Mouse (Mus musculus) E14TG2a.4 (cell line): ENCODE data around the gene Tma7.
A peak's percentile ranks its signal among the peaks of the same experiment; 100 is the strongest.

Source experiments
- H3K27me3 ChIP-seq: 2 replicates; pipeline ENCODE4 v1.6.1; 2014; ENCODE audit warnings: low read length, control low read depth; ENCODE audit not compliant: insufficient read depth
- H3K36me3 ChIP-seq: 2 replicates; pipeline ENCODE4 v1.6.1; 2014; ENCODE audit warnings: low read length, control low read depth; ENCODE audit not compliant: insufficient read depth
- H3K4me1 ChIP-seq: replicated peaks from 2 replicates; pipeline ENCODE4 v1.6.1; 2014; ENCODE audit warnings: low read depth, low read length, control low read depth
- H3K4me3 ChIP-seq: replicated peaks from 2 replicates; pipeline ENCODE4 v1.5.1; 2014; ENCODE audit warnings: mild to moderate bottlenecking, low read length
- H3K9me3 ChIP-seq: 2 replicates; pipeline ENCODE4 v1.6.1; 2014; ENCODE audit warnings: low read length, control low read depth
- CTCF ChIP-seq: conservative IDR thresholded peaks from 2 replicates; pipeline ENCODE4 v1.5.1; 2014; ENCODE audit warnings: low read length
- NANOG ChIP-seq: IDR thresholded peaks from 2 replicates; pipeline ENCODE4 v1.6.1; 2014; ENCODE audit warnings: borderline replicate concordance, low read length, mixed read lengths
- POU5F1 ChIP-seq: IDR thresholded peaks from 2 replicates; pipeline ENCODE4 v1.6.1; 2014; ENCODE audit warnings: low read length, borderline replicate concordance

Tma7 gene

GRCm38 (mm10) chr9:109051651-109052489 lies 30.5 kb downstream of the Tma7 start:
- Histone ChIP-seq H3K4me1 (peaks cover 85% of the 10 kb centered on the region), H3K36me3 (peaks cover 13% of the 10 kb centered on the region), H3K4me3 (peak overlapping the region; percentile 30; the same call in 1 of the 2 replicates), H3K9me3 (no peaks in the 10 kb centered on the region), H3K27me3 (no peaks in the 10 kb centered on the region)
- no peak for TF ChIP-seq CTCF
- TF ChIP-seq NANOG = no peak
- TF ChIP-seq POU5F1 = no peak

- peaks cover 80% of the 10 kb centered on the region for H3K4me1 ChIP-seq
- no peak for TF ChIP-seq CTCF
- TF ChIP-seq POU5F1 = no peak
- TF ChIP-seq NANOG = no peak
- no peaks in the 10 kb centered on the region for H3K9me3 ChIP-seq
These were observed 31.3 kb downstream of the Tma7 start for GRCm38 (mm10) chr9:109051011-109051501.

GRCm38 (mm10) chr9:109050674-109050997 lies 31.8 kb downstream of the Tma7 start:
- no peak overlapping the region for H3K4me3 ChIP-seq
- TF ChIP-seq NANOG (no peak), CTCF (no peak), POU5F1 (no peak)
- no peaks in the 10 kb centered on the region for H3K27me3 ChIP-seq
- H3K9me3 ChIP-seq = no peaks in the 10 kb centered on the region
- H3K4me1 ChIP-seq = peaks cover 76% of the 10 kb centered on the region
- peaks cover 5% of the 10 kb centered on the region for H3K36me3 ChIP-seq

More at GRCm38 (mm10) chr9:109051011-109051501, 31.3 kb downstream of the Tma7 start:
- Histone ChIP-seq H3K4me3 (peak overlapping the region; percentile 30; the same call in 1 of the 2 replicates), H3K36me3 (peaks cover 5% of the 10 kb centered on the region), H3K27me3 (no peaks in the 10 kb centered on the region)

- Histone ChIP-seq H3K4me1 (peaks cover 71% of the 10 kb centered on the region), H3K9me3 (no peaks in the 10 kb centered on the region), H3K27me3 (no peaks in the 10 kb centered on the region), H3K36me3 (peaks cover 5% of the 10 kb centered on the region), H3K4me3 (peak overlapping the region; percentile 79)
- TF ChIP-seq NANOG (no peak), POU5F1 (no peak), CTCF (no peak)
These were observed 32.3 kb downstream of the Tma7 start for GRCm38 (mm10) chr9:109049996-109050673.

- peak overlapping the region; percentile 79 for H3K4me3 ChIP-seq
- H3K36me3 ChIP-seq = peaks cover 5% of the 10 kb centered on the region
- H3K9me3 ChIP-seq = no peaks in the 10 kb centered on the region
- H3K27me3 ChIP-seq = no peaks in the 10 kb centered on the region
- H3K4me1 ChIP-seq = peaks cover 62% of the 10 kb centered on the region
- no peak for TF ChIP-seq POU5F1
- TF ChIP-seq NANOG = no peak
- no peak for TF ChIP-seq CTCF
These were observed 33.1 kb downstream of the Tma7 start for GRCm38 (mm10) chr9:109049316-109049715.

GRCm38 (mm10) chr9:109046306-109046705 lies 36.1 kb downstream of the Tma7 start:
- no peak overlapping the region for H3K4me3 ChIP-seq
- no peaks in the 10 kb centered on the region for H3K9me3 ChIP-seq
- TF ChIP-seq CTCF (peak; percentile 77), NANOG (no peak)
- H3K27me3 ChIP-seq = no peaks in the 10 kb centered on the region
- peaks cover 37% of the 10 kb centered on the region for H3K4me1 ChIP-seq
- peaks cover 10% of the 10 kb centered on the region for H3K36me3 ChIP-seq

- Histone ChIP-seq H3K4me3 (no peak overlapping the region), H3K27me3 (no peaks in the 10 kb centered on the region), H3K9me3 (no peaks in the 10 kb centered on the region), H3K36me3 (peaks cover 9% of the 10 kb centered on the region; the same call in 1 of the 2 replicates), H3K4me1 (peaks cover 36% of the 10 kb centered on the region)
- TF ChIP-seq NANOG (no peak), CTCF (no peak), POU5F1 (no peak)
These were observed 41.0 kb downstream of the Tma7 start for GRCm38 (mm10) chr9:109041351-109041750.

GRCm38 (mm10) chr9:109040906-109041305 lies 41.5 kb downstream of the Tma7 start:
- Histone ChIP-seq H3K36me3 (peaks cover 9% of the 10 kb centered on the region; the same call in 1 of the 2 replicates), H3K9me3 (no peaks in the 10 kb centered on the region), H3K4me1 (peaks cover 36% of the 10 kb centered on the region), H3K27me3 (no peaks in the 10 kb centered on the region), H3K4me3 (no peak overlapping the region)
- no peak for TF ChIP-seq NANOG
- no peak for TF ChIP-seq CTCF
- TF ChIP-seq POU5F1 = no peak
